Mouse (Mus musculus) urinary bladder, adult 18-20 months (tissue): Measurements from ENCODE around the gene Wdr60.

Source experiments
- DNase-seq, 2 experiments: peaks; one replicate each; pipeline ENCODE4 v3.0.0; 2022; ENCODE audit warnings: low spot score in 2 of 2, mixed read lengths in 2 of 2

The Wdr60 gene

DNA sequence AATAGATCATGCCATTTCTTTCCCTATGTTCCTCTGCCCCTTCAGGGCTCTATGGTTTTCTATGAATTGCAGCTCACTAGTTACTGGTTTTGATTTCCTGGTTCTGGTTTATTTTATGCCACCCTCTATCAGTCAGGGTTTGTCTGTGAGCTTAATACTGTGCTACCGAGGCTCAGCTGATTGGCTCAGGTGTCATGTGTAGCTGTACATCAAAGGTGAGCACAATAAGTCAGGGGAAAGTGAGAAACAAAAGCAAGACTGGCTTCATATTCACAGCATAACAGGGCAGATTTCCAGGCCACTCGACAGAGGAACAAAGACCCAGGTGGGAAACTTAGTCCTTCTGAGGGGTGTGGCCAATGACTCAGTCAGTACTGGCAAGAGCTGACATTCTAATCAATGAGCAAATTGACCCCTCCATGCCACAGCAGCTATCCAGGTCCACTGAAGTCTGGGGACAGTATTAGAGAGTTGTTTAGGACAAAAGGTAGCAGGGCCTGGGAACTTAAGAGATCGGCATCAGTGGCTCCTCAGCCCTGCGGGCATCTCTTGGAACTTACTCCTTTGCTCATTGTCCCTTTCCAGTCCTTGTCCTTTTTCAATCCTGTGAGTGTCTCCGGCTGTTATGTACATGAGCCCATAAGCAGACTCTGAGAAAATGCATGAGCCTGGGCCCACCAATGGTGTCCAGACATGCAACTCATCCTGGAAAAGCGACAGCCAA is 79.4 kb downstream of the Wdr60 start:
- DNase-seq: no peak

DNA sequence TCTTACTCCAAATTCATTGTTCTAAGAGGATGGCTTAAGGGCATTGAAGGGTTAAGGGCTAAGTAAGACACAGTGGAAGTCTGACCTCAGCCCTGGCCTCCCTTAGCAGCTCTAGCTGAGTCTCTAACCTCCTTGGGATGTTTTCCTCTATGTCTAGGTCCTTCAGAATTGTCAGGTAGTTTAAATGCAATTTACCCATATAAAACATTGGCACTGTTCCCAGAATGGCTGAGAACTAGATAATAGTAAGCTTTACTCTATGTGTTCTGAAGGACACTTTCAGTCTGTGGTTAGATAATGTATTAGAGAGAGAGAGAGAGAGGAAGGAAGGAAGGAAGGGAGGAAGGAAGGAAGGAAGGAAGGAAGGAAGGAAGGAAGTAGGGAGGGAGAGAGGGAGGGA is 80.4 kb downstream of the Wdr60 start:
- no peak for DNase-seq

DNA sequence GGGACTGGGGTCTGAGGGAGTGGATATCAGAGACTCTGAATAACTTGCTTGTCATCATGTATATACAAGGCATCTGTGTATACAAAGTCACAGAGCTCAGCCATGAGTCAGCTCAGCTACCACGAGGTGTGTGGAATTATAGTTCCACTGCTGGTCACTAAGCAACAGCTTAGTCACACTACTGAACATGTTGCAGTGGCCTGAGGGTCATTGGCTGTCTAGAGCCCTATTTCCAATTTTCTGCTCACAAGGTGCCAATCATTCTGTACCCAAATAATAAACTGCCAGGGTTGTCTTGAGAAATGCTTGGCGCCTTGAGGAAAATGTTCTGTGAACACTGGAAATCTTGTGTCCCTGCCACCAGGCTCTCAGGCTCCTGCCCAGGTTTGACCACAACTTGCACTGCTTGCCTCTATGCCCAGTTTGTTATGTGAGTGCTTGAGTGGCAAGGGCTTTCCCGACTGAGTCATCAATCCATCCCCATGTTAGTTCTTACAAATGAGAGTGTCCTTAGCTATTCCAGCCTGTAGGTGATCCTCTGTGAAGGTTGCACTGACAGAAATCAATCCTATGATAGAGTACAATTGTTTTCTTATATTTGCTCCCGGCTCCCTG is 81.3 kb downstream of the Wdr60 start:
- no peak for DNase-seq

DNA sequence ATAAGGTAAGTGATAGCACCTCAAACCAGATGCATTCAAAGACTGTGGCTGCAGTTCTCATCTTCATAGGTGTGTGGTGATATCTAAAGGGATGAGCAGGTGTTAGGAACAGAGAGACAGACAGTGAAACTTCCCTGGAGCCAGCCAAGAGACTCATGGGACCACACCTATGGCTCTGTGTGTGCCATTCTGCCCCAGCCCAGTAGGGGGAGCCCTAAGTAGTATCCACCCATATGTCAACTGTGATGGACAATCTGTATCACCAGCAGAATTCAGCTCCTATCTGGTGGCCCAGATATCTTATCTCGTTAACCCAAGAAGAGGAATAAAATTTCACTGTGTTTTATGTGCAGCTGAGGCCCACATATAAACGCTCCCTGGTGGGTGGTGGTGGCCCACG is 85.9 kb downstream of the Wdr60 start:
- DNase-seq: no peak

DNA sequence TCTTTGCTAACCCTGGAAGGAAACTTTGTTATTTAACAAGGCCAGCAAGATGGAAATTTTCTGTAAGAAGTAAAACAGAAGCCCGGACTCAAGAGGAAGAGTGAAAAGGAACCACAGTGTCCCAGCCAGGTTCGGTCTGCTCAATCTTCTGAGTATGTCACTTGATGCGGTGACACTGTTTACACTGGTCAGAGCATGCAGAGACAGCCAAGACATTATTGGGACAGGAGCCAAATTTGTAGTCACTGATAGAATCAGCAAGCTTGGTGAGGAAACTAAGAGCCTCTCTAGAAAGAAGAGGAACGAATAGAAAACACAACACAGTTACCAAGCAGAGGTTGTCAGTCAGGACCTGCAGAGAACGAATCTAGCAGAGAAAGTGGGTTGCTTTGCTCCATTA is 93.2 kb downstream of the Wdr60 start:
- no peak for DNase-seq

DNA sequence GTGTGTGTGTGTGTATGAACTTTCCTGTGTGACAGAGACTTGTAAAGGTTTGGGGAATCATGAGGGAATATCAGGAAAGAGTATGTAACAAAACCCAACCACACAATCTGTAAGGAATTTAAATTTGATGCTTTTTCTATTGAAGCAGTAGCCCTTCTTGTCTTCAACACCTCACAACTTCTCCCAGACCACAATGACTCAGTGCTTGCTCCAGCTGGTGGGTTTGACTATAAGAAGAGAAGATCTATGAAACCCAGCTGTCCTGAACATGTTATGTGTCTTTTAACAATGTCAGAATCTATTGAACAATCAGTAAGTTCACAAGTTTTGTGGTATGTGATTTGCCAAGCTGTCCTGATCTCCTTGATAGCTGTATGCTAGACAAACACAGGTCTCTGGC is 97.5 kb downstream of the Wdr60 start:
- no peak for DNase-seq

DNA sequence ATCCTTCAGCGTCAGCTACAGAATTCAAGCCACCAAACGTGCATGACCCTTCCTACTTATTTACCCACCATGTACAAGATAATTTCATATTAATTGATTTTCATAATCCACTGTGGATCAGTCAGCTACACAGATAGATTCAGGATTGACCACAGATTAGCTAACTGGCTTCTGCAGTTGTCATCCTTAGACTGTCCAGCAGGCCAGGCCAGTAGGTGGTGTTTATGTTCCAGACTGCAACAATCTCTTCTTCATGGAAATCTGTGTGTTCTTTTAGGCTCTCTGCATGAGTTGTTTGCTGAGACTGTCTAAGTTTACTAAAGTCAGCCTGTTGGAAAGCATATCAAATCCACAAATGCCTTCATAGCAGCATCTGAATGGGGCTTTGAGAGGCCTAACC is 103.1 kb downstream of the Wdr60 start:
- no peak for DNase-seq

DNA sequence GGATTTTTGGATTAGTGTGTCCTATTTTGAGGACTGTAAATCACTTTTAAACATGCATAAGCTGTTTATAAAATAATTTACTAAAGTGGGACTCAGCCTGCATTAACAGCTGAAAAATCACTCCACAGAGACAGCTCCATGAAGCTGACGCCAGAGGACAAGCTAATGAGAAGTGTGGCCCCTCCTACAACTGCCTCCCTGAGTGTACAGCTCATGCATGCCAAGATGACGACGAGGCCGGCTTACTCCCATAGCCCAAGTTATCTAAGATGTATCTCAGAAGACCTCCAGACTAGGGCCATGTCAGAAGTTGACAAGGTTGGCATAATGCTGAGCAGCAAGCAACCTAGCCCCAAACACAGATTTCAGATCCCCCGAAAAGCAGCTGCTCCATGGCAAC is 103.6 kb downstream of the Wdr60 start:
- no peak for DNase-seq

DNA sequence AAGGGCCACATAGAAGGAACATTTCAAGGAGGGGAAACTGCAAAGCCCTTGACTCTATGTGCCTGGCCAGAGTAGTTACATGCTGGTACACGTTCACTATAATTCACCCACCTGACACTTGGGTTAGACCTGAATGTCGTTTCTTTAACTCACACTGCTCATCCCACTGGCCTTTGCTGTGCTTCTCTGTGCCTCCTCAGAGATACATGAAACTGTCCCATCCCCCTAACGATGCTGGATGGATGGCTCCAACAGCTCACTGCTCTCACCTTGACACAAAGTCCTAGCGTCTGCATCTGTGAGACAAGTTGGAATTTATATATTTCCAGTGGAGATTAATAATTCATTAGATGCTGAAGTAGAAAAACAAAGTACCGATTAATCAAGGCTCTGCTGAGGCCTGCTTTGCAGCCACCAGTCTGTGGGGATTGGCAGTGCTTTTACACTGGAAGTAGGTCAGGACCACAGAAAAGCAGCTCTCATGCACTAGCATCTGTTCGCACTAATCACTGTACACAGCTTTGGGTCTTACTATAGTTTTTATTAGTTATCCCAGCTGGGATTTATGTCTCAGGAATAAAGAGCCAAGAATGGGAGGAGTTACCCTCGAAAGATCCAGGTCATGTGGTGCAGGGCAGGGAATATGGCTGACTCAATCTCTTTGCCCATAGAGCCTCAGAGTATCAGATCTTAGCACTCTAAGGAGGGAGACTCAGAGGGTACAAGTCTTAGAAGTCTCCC is 105.9 kb downstream of the Wdr60 start:
- DNase-seq: no peak
